Mouse (Mus musculus): ENCODE measurements around the gene Edem3.

DNA sequence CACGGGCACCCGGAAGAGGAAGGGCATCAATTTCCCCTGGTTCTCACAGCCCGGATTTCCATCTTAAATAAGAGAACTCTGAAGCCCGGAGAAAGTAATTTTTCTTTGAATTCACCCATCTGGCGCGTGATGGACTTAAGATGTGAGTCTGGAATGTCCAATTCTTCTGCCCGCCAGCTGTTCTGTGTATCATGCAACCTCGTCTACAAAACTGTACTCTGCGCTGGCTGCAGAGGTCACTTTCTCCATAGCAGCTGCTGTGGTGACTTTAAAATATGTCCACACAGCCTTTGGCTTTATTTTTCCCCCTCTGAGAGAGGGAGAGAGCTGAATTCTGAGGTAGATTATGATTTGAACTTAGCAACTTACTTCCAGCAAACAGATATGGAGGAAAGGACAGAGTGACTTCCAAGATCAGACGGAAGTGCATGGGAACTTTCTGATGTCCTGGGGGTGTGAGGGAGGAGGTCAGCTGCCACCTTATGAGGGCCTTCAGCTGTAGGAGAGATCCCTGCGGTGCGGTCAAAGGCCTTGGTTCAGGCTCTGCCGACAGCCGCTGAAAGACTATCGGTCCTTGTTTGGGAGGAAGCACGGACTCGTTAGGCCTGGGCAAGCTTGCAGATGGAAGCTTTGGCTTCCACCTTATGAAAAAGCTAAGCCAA is 108.1 kb downstream of the Edem3 start:
- TF ChIP-seq CTCF (IDR thresholded peaks at IDR 0.05; ENCODE audit: extremely low read depth, insufficient read depth, insufficient read length, insufficient replicate concordance) (no peak), POLR2A (IDR thresholded peaks at IDR 0.05; ENCODE audit: low read depth, low read length) (no peak)
